Comparison of ENCODE assay signal across 28 mouse cellular contexts in the genomic region with DNA sequence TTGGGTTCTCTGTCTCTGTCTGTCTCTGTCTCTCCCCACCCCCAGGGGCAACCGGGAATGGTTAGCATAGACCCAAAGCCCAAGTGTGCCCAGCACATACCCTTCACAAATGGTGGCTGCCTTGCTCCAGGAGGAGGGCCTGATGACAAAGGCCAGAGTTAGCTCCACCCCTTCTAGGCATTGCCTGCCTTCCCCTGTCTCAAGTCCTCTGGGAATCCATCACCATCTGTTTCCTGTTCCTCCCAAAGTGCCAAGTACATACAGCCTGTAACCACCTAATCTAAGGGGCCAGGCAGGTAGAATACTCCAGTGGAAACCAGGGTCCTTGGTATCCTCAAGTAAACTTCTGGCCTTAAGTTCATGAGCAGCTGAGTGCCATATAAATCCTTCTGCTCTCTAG. TPM values are rescaled to one million over a fixed set of nuclear protein-coding genes. Genes with fewer than 3 reads are reported as not detected.
A peak's percentile ranks its signal among the peaks of the same experiment; 100 is the strongest.
DNase-seq lines count a peak whose midpoint lies in the region; ATAC-seq lines count a peak whose summit lies in the region.
"Had no signal": no experiment of that assay in that cellular context is flagged by ENCODE, and none has a peak within 500 bp of the region (broad histone marks: within the 10 kb centered on the region; RNA-seq: fewer than 3 reads in every experiment).

No protein-coding gene starts in this region.

- ATAC-seq in lung, embryonic 15.5 days (ENCODE audit: borderline replicate concordance, extremely low read depth, low FRiP score, low TSS enrichment) = 0 out of 2 replicates have a peak, but pooled peaks have one; percentile 15
- ATAC-seq in intestine, embryonic 16.5 days = peak; percentile 44; the same call in 1 of the 2 replicates
- ATAC-seq: CD4-positive, CD25-positive, alpha-beta regulatory T cell, adult 4 months; forebrain, embryonic 16.5 days had no signal

- H3K36me3 ChIP-seq in lung, embryonic 15.5 days = peaks cover 2% of the 10 kb centered on the region; the same call in 1 of the 2 replicates
- H3K36me3 ChIP-seq in intestine, embryonic 16.5 days (ENCODE audit: control insufficient read depth, insufficient read depth, low read length) = no peaks in the 10 kb centered on the region
- H3K36me3 ChIP-seq: embryonic facial prominence, embryonic 15.5 days had no signal

- no peak overlapping the region for H3K27ac ChIP-seq in lung, embryonic 15.5 days
- no peak overlapping the region for H3K27ac ChIP-seq in intestine, embryonic 16.5 days (ENCODE audit: low read length)
- H3K27ac ChIP-seq: embryonic facial prominence, embryonic 15.5 days; heart, adult 2 months; heart, embryonic 13.5 days; hindbrain, embryonic 13.5 days; layer of hippocampus, adult 2 months had no signal

- intact Hi-C loops in left cerebral cortex, postnatal 36 days (cut with DNase I) = no loop called here

- no peaks in the 10 kb centered on the region for H3K4me1 ChIP-seq in lung, embryonic 15.5 days
- no peaks in the 10 kb centered on the region for H3K4me1 ChIP-seq in intestine, embryonic 16.5 days (ENCODE audit: control insufficient read depth, insufficient read depth, low read length)
- H3K4me1 ChIP-seq: embryonic facial prominence, embryonic 15.5 days; heart, embryonic 13.5 days had no signal

- no peak overlapping the region for H3K4me3 ChIP-seq in lung, embryonic 15.5 days
- H3K4me3 ChIP-seq in intestine, embryonic 16.5 days (ENCODE audit: low read length) = no peak overlapping the region
- H3K4me3 ChIP-seq: embryonic facial prominence, embryonic 15.5 days; heart, adult 2 months; heart, embryonic 13.5 days; hindbrain, embryonic 13.5 days; layer of hippocampus, adult 2 months had no signal

- no peak overlapping the region for H3K4me2 ChIP-seq in lung, embryonic 15.5 days
- H3K4me2 ChIP-seq in intestine, embryonic 16.5 days (ENCODE audit: low read depth, low read length) = no peak overlapping the region
- H3K4me2 ChIP-seq: embryonic facial prominence, embryonic 15.5 days; heart, embryonic 13.5 days; hindbrain, embryonic 13.5 days had no signal

- peak; percentile 16 for DNase-seq in embryo, embryonic 11 days
- no peak for DNase-seq in embryo, embryonic 9.5 days (ENCODE audit: extremely low spot score)
- DNase-seq in lung, adult 18-20 months = no peak
- peak; percentile 30 for DNase-seq in MN1 (ENCODE audit: low spot score)
- DNase-seq in spleen, postnatal 10 days (ENCODE audit: low spot score in 2 of 2) = no peak
- DNase-seq in left cerebral cortex, postnatal 36 days (ENCODE audit: low spot score in 2 of 2) = no peak
- DNase-seq: adrenal gland, adult 2 months; cerebellum, adult 2 months; gastrocnemius, postnatal 36 days; heart, adult 2 months; heart, postnatal 14 days; kidney, postnatal 25 days; lung, postnatal 10 days; thymus, postnatal 25 days had no signal

- H3K9me3 ChIP-seq in lung, embryonic 15.5 days = no peaks in the 10 kb centered on the region
- H3K9me3 ChIP-seq in intestine, embryonic 16.5 days (ENCODE audit: control insufficient read depth, low read length) = no peaks in the 10 kb centered on the region
- H3K9me3 ChIP-seq: embryonic facial prominence, embryonic 15.5 days; heart, embryonic 13.5 days; hindbrain, embryonic 13.5 days had no signal

- H3K9ac ChIP-seq in lung, embryonic 15.5 days = no peak overlapping the region
- no peak overlapping the region for H3K9ac ChIP-seq in intestine, embryonic 16.5 days (ENCODE audit: low read depth, low read length)
- H3K9ac ChIP-seq: embryonic facial prominence, embryonic 15.5 days; heart, embryonic 13.5 days had no signal

- whole genome bisulfite sequencing in lung, embryonic 15.5 days = 81% methylated on average over 1 of the region's 1 CpGs
- WGBS in intestine, embryonic 16.5 days = 61% methylated on average over 1 of the region's 1 CpGs

- H3K27me3 ChIP-seq in lung, embryonic 15.5 days = no peaks in the 10 kb centered on the region
- no peaks in the 10 kb centered on the region for H3K27me3 ChIP-seq in intestine, embryonic 16.5 days (replicated peaks; ENCODE audit: control insufficient read depth, insufficient read depth, low read length)
- H3K27me3 ChIP-seq: embryonic facial prominence, embryonic 15.5 days; hindbrain, embryonic 13.5 days had no signal

RNA-seq across cellular contexts. Expression of gene Birc7, which starts 3.6 kb away (rescaled TPM):
- polyA plus RNA-seq in lung, embryonic 15.5 days (2015; fragmentation: Nextera tagmentation; extraction: Ambion mirVana) = 0.12 TPM in 1 of 2 replicates, not detected in the other
- polyA plus RNA-seq in intestine, embryonic 16.5 days (2015; fragmentation: Nextera tagmentation; extraction: Ambion mirVana) = 0.09 TPM in 1 of 2 replicates, not detected in the other
- not detected for total RNA-seq in left cerebral cortex, postnatal 36 days (2021)
- total RNA-seq: adrenal gland, adult 2 months; gastrocnemius, postnatal 36 days; heart, adult 2 months; heart, postnatal 14 days; layer of hippocampus, adult 2 months; liver, adult 2 months had no signal
- polyA plus RNA-seq: adrenal gland, adult 2 months; CD4-positive, CD25-positive, alpha-beta regulatory T cell, adult 4 months; embryonic facial prominence, embryonic 15.5 days; forebrain, embryonic 16.5 days; heart, adult 2 months; kidney, embryonic 14.5 days; limb, embryonic 11.5 days; liver, adult 2 months; liver, embryonic 16.5 days; spleen, adult 2 months; stomach, embryonic 14.5 days had no signal

RNA-seq across cellular contexts. Expression of gene Ythdf1, which starts 11.7 kb away (rescaled TPM):
- 54.7 and 58.1 TPM in 2 replicates for polyA plus RNA-seq in lung, embryonic 15.5 days (2015; fragmentation: Nextera tagmentation; extraction: Ambion mirVana)
- polyA plus RNA-seq in intestine, embryonic 16.5 days (2015; fragmentation: Nextera tagmentation; extraction: Ambion mirVana) = 9.2 and 9.8 TPM in 2 replicates
- 10 to 100 TPM; 54.1 to 56.8 TPM for total RNA-seq in left cerebral cortex, postnatal 36 days (2021)

RNA-seq across cellular contexts. Expression of gene Nkain4, which starts 22.1 kb away (rescaled TPM):
- 109 and 125 TPM in 2 replicates for polyA plus RNA-seq in lung, embryonic 15.5 days (2015; fragmentation: Nextera tagmentation; extraction: Ambion mirVana)
- polyA plus RNA-seq in intestine, embryonic 16.5 days (2015; fragmentation: Nextera tagmentation; extraction: Ambion mirVana) = 29.9 and 32.5 TPM in 2 replicates
- 10 to 100 TPM; 35.9 to 45.2 TPM for total RNA-seq in left cerebral cortex, postnatal 36 days (2021)
- total RNA-seq: gastrocnemius, postnatal 36 days had no signal
- polyA plus RNA-seq: CD4-positive, CD25-positive, alpha-beta regulatory T cell, adult 4 months had no signal

RNA-seq across cellular contexts. Expression of gene Arfgap1, which starts 34.6 kb away (rescaled TPM):
- 97.0 and 107 TPM in 2 replicates for polyA plus RNA-seq in lung, embryonic 15.5 days (2015; fragmentation: Nextera tagmentation; extraction: Ambion mirVana)
- polyA plus RNA-seq in intestine, embryonic 16.5 days (2015; fragmentation: Nextera tagmentation; extraction: Ambion mirVana) = 74.2 and 82.4 TPM in 2 replicates
- 100 to 1,000 TPM; 141 to 151 TPM for total RNA-seq in left cerebral cortex, postnatal 36 days (2021)

RNA-seq across cellular contexts. Expression of gene Col20a1, which starts 53.9 kb away (rescaled TPM):
- polyA plus RNA-seq in lung, embryonic 15.5 days (2015; fragmentation: Nextera tagmentation; extraction: Ambion mirVana) = 0.38 and 0.61 TPM in 2 replicates
- 0.27 and 0.61 TPM in 2 replicates for polyA plus RNA-seq in intestine, embryonic 16.5 days (2015; fragmentation: Nextera tagmentation; extraction: Ambion mirVana)
- total RNA-seq in left cerebral cortex, postnatal 36 days (2021) = 1 to 10 TPM; 1.3 to 2.1 TPM

Comparison
In these comparisons a context has a peak if more than half of its experiments do, and no peak if none do; other contexts are left out.
1. DNase-seq: peak in embryo, embryonic 11 days (single experiment) and MN1 (single experiment); none in embryo, embryonic 9.5 days (single experiment), lung, adult 18-20 months (0 of 2), spleen, postnatal 10 days (0 of 2) and left cerebral cortex, postnatal 36 days (0 of 2).